Mouse (Mus musculus): ENCODE data around the gene Gm20906. TPM values are rescaled to one million over a fixed set of nuclear protein-coding genes. Genes with fewer than 3 reads are reported as not detected.

The Gm20906 gene
- polyA plus RNA-seq (2012; rRNA removed): not detected in 2 replicates

GRCm38 (mm10) chrY:87550666-87551065, at the start of gene Gm20906:
Gene Gm20906, plus strand, starts transcription at chrY:87550966.

Data from stomach, adult 2 months (tissue).